Mouse (Mus musculus): ENCODE data around the gene Wdr34.

GRCm38 (mm10) chr2:30075625-30076024, 26.9 kb upstream of the Wdr34 start:
- no peak for TF ChIP-seq CTCF (IDR thresholded peaks at IDR 0.05; ENCODE audit: borderline replicate concordance, insufficient read depth, low read depth, low read length)
- TF ChIP-seq POLR2A (IDR thresholded peaks at IDR 0.05; ENCODE audit: borderline replicate concordance, insufficient read depth, low read length): no peak
